Mouse (Mus musculus) lung, embryonic 16.5 days (tissue): ENCODE measurements at regions not wholly inside any gene's neighbourhood (a gene's known extent, or its start where the extent isn't known, plus 50 kb on each side); places are given as distances from the start of the nearest gene placed in this dataset.

Source experiments
- ATAC-seq: fragments of 200-750 bp; cut with Nextera tagmentation; 2 replicates; pipeline ENCODE4 v1.8.0; 2017; ENCODE audit warnings: low read depth, mild to moderate bottlenecking, moderate library complexity
- H3K27ac ChIP-seq: fragments of 300-500 bp; sonication (generic); 2 replicates; pipeline ENCODE4 v1.5.1; 2014; ENCODE audit warnings: mild to moderate bottlenecking, control low read depth, low read length
- H3K27me3 ChIP-seq: fragments of 300-500 bp; sonication (generic); 2 replicates; pipeline ENCODE4 v1.6.1; 2014; ENCODE audit warnings: low read depth, low read length, mixed read lengths; ENCODE audit not compliant: control insufficient read depth, insufficient read depth
- H3K36me3 ChIP-seq: fragments of 300-500 bp; sonication (generic); 2 replicates; pipeline ENCODE4 v1.6.1; 2014; ENCODE audit warnings: low read length; ENCODE audit not compliant: control insufficient read depth, insufficient read depth
- H3K4me1 ChIP-seq: fragments of 300-500 bp; sonication (generic); replicated peaks from 2 replicates; pipeline ENCODE4 v1.6.1; 2014; ENCODE audit warnings: low read length, mixed read lengths; ENCODE audit not compliant: control insufficient read depth, insufficient read depth
- H3K4me2 ChIP-seq: fragments of 300-500 bp; sonication (generic); 2 replicates; pipeline ENCODE4 v1.6.1; 2014; ENCODE audit warnings: low read depth, low read length, control low read depth
- H3K4me3 ChIP-seq: fragments of 300-500 bp; sonication (generic); 2 replicates; pipeline ENCODE4 v1.5.1; 2014; ENCODE audit warnings: mild to moderate bottlenecking, low read length, control low read depth
- H3K9ac ChIP-seq: fragments of 300-500 bp; sonication (generic); 2 replicates; pipeline ENCODE4 v1.6.1; 2014; ENCODE audit warnings: low read length, control low read depth
- H3K9me3 ChIP-seq: fragments of 300-500 bp; sonication (generic); 2 replicates; pipeline ENCODE4 v1.6.1; 2016; ENCODE audit warnings: low read length; ENCODE audit not compliant: control insufficient read depth
- WGBS: fragments of 180-500 bp; shearing (Covaris S2); extraction: QIAGEN DNeasy Blood & Tissue Kit; methylation state at CpG from one replicate; pipeline ENCODE4 v1.1.7; 2014; 5-methylcytosine and 5-hydroxymethylcytosine counted together

- H3K4me2 ChIP-seq, result no peak overlapping the region
- WGBS, result 28% methylated on average over 7 of the region's 7 CpGs
- ATAC-seq, result peak; percentile 45; the same call in 1 of the 2 replicates
These were observed 59.2 kb downstream of the Areg start for GRCm38 (mm10) chr5:91198620-91199019.

DNA sequence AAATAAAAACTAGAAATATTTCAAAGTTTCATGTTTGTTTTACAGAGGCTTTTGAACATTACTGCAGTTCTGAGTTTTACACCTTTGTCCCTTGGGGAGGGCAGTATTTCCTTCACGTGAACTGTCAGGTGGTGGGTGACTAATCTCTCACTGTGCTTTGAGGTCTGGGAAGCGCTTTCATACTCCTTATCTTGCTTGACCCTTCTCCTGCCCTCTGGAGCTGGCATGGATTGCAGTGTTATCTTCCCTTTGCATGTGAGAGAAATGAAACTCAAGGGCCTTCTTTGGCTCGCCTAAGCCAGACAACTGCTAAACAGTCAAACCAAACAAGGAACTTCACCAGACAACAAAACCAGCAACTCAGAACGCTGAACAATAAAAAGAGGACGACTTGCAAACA is 61.0 kb downstream of the Areg start:
- H3K9me3 ChIP-seq, result no peaks in the 10 kb centered on the region
- no peak for ATAC-seq
- no peaks in the 10 kb centered on the region for H3K36me3 ChIP-seq
- no peak overlapping the region for H3K4me2 ChIP-seq
- WGBS, result 25% methylated on average over 5 of the region's 5 CpGs
- H3K9ac ChIP-seq, result no peak overlapping the region
- no peaks in the 10 kb centered on the region for H3K27me3 ChIP-seq
- H3K4me1 ChIP-seq, result peaks cover 4% of the 10 kb centered on the region; the same call in 1 of the 2 replicates
- H3K4me3 ChIP-seq, result no peak overlapping the region
- H3K27ac ChIP-seq, result no peak overlapping the region

More at GRCm38 (mm10) chr5:91198620-91199019, 59.2 kb downstream of the Areg start:
- H3K9ac ChIP-seq, result no peak overlapping the region
- no peaks in the 10 kb centered on the region for H3K4me1 ChIP-seq
- no peaks in the 10 kb centered on the region for H3K36me3 ChIP-seq
- H3K9me3 ChIP-seq, result no peaks in the 10 kb centered on the region
- H3K27ac ChIP-seq, result no peak overlapping the region
- H3K4me3 ChIP-seq, result no peak overlapping the region
- H3K27me3 ChIP-seq, result no peaks in the 10 kb centered on the region

DNA sequence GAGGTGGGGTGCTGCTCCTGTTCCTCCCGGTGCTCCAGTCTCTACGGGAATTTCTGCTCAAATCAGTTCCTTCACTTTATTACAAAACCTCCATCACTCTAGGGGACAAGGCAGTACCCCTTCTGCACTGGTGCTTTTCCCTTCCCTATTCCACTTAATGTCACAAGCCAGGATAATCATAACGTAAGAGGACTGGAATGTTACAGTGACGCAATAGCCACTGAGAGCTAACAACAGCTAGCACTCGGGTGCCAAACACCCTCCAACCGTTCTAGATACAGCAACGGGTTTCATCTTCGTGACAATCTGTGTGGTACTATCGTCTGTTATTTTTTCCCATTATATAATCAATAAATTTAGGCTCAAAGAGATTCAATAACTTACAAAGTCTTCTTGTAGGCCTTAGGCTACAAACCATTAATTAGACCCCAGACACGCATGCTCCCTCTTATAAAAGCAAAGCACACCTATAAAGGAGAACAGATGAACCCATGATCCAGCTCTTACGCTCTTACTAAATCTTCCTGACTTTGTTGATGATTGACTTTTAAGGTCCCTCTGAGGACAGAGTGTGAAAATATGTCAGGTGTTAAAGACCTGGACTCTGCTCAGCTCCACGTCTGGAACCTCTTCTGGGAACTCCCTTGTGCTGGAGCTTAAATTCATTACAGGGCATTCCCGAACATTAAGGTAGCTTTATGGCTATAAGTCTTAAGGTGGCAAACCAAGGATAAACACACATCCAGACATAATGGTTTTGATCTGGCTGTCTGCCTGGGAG is 65.0 kb downstream of the Areg start:
- H3K9me3 ChIP-seq, result no peaks in the 10 kb centered on the region
- no peaks in the 10 kb centered on the region for H3K36me3 ChIP-seq
- ATAC-seq, result peak; percentile 46
- 62% methylated on average over 13 of the region's 13 CpGs for WGBS
- no peak overlapping the region for H3K9ac ChIP-seq
- H3K4me2 ChIP-seq, result no peak overlapping the region
- no peak overlapping the region for H3K27ac ChIP-seq
- H3K4me3 ChIP-seq, result no peak overlapping the region
- H3K4me1 ChIP-seq, result peaks cover 4% of the 10 kb centered on the region; the same call in 1 of the 2 replicates
- H3K27me3 ChIP-seq, result no peaks in the 10 kb centered on the region

- peak; percentile 78 for ATAC-seq
- Histone ChIP-seq H3K9ac (no peak overlapping the region), H3K27ac (peak overlapping the region; percentile 59; the same call in 1 of the 2 replicates), H3K36me3 (no peaks in the 10 kb centered on the region), H3K9me3 (no peaks in the 10 kb centered on the region), H3K4me2 (no peak overlapping the region), H3K4me1 (peaks cover 4% of the 10 kb centered on the region; the same call in 1 of the 2 replicates), H3K27me3 (no peaks in the 10 kb centered on the region), H3K4me3 (no peak overlapping the region)
- WGBS, result 44% methylated on average over 3 of the region's 3 CpGs
These were observed 66.0 kb downstream of the Areg start for GRCm38 (mm10) chr5:91205350-91205880.

- Histone ChIP-seq H3K4me3 (no peak overlapping the region), H3K9ac (no peak overlapping the region), H3K27ac (no peak overlapping the region), H3K27me3 (no peaks in the 10 kb centered on the region), H3K36me3 (no peaks in the 10 kb centered on the region), H3K9me3 (no peaks in the 10 kb centered on the region), H3K4me2 (no peak overlapping the region), H3K4me1 (peaks cover 4% of the 10 kb centered on the region; the same call in 1 of the 2 replicates)
- ATAC-seq, result no peak
- 67% methylated on average over 9 of the region's 9 CpGs for WGBS
These were observed 67.4 kb downstream of the Areg start for GRCm38 (mm10) chr5:91206569-91207490.

DNA sequence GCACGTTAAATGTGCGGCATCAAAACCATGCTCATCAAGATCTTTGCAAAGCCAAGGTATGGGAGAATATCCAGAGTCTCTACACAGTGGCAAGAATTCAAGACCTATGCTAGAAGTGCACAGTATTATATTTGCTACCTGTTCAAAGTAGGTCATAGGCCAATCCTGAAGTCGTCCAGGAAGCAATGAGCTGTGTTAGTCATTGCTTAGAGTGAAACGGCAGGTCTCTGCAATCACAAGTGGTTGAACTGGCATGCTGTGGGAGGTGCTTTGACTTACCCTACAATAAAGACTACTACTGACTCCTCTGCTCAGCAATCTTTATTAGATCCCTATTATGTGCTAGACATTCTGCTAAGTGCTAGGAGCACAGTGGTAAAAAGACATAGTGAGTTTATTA is 80.8 kb downstream of the Areg start:
- H3K27me3 ChIP-seq, result no peaks in the 10 kb centered on the region
- no peak for ATAC-seq
- no peak overlapping the region for H3K9ac ChIP-seq
- no peak overlapping the region for H3K4me2 ChIP-seq
- no peaks in the 10 kb centered on the region for H3K4me1 ChIP-seq
- 65% methylated on average over 4 of the region's 4 CpGs for WGBS
- H3K36me3 ChIP-seq, result no peaks in the 10 kb centered on the region
- H3K9me3 ChIP-seq, result no peaks in the 10 kb centered on the region
- H3K27ac ChIP-seq, result no peak overlapping the region
- no peak overlapping the region for H3K4me3 ChIP-seq

DNA sequence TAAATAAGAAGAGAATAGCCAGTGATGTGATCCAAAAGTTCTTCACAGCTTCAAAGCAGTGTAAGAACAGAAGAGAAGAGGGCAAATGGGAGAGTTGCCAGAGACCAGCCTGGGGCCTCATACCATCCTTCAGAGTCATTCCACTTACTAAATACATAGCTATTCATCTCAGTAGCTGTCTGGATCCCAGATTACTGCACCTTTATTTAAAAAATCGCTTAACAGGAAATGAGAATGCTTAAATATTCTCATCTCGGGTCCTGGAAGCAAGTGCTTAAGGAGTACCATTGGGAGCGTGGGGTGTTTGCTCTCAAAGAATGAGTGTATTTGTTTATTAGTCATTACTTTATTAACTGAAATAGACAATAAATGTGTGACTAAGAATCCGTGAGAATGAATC is 102.3 kb downstream of the Areg start:
- 0 out of 2 replicates have a peak, but pooled peaks have one; percentile 28 for ATAC-seq
- no peaks in the 10 kb centered on the region for H3K36me3 ChIP-seq
- 0 out of 2 replicates have a peak, but pooled peaks cover 3% of the 10 kb centered on the region for H3K4me1 ChIP-seq
- H3K4me2 ChIP-seq, result no peak overlapping the region
- WGBS, result 30% methylated on average over 4 of the region's 4 CpGs
- H3K4me3 ChIP-seq, result no peak overlapping the region
- H3K27ac ChIP-seq, result peak overlapping the region; percentile 31
- H3K9ac ChIP-seq, result no peak overlapping the region
- no peaks in the 10 kb centered on the region for H3K27me3 ChIP-seq
- H3K9me3 ChIP-seq, result no peaks in the 10 kb centered on the region

DNA sequence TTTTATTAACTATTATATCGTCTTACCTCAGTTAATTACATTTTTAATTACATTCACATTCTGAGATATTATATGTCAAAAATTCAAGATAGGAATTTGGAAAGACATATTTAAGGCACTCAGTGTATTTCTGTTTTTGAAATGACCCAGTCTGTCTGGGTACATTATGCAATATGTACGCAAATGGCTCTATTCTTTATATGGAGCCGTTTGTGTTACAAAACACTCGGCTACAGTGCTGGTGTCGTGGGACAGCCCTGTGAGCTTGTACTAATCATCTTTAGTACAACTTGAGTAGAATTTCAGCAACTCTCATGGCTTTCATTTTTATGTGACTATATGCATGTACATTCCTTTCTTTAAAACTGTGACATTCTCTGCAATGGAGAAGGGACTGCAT is 108.0 kb downstream of the Areg start:
- Histone ChIP-seq H3K27ac (no peak overlapping the region), H3K4me1 (no peaks in the 10 kb centered on the region), H3K27me3 (no peaks in the 10 kb centered on the region), H3K4me3 (no peak overlapping the region), H3K36me3 (no peaks in the 10 kb centered on the region), H3K4me2 (no peak overlapping the region), H3K9me3 (no peaks in the 10 kb centered on the region), H3K9ac (no peak overlapping the region)
- 71% methylated on average over 5 of the region's 5 CpGs for WGBS
- ATAC-seq, result no peak

GRCm38 (mm10) chr5:91261895-91262294 is 122.5 kb downstream of the Areg start:
- peak; percentile 78 for ATAC-seq

More at GRCm38 (mm10) chr5:91261895-91262294, 122.5 kb downstream of the Areg start:
- H3K9me3 ChIP-seq, result no peaks in the 10 kb centered on the region
- H3K27ac ChIP-seq, result peak overlapping the region; percentile 53
- H3K9ac ChIP-seq, result no peak overlapping the region
- no peaks in the 10 kb centered on the region for H3K27me3 ChIP-seq
- no peak overlapping the region for H3K4me2 ChIP-seq
- H3K4me1 ChIP-seq, result peaks cover 2% of the 10 kb centered on the region; the same call in 1 of the 2 replicates
- no peaks in the 10 kb centered on the region for H3K36me3 ChIP-seq
- no peak overlapping the region for H3K4me3 ChIP-seq
